Mouse (Mus musculus): ENCODE measurements around the gene Nfic. TPM values are rescaled to one million over a fixed set of nuclear protein-coding genes. Genes with fewer than 3 reads are reported as not detected.

Gene Nfic
- polyA plus RNA-seq, 1 experiment from 2014 or later, result 92.0 TPM

- Histone ChIP-seq H3K4me2 (replicated peaks; ENCODE audit: low read depth, low read length) (peak overlapping the region; percentile 95), H3K9me3 (ENCODE audit: low read length) (no peaks in the 10 kb centered on the region), H3K4me1 (ENCODE audit: insufficient read depth, low read length) (peaks cover 47% of the 10 kb centered on the region), H3K4me3 (ENCODE audit: low read length) (peak overlapping the region; percentile 76), H3K9ac (replicated peaks; ENCODE audit: low read length) (peak overlapping the region; percentile 89), H3K27me3 (ENCODE audit: insufficient read depth, low read length) (no peaks in the 10 kb centered on the region), H3K36me3 (ENCODE audit: insufficient read depth, low read length) (no peaks in the 10 kb centered on the region), H3K27ac (ENCODE audit: low read length) (peak overlapping the region; percentile 13; the same call in 1 of the 2 replicates)
- no peak for ATAC-seq (ENCODE audit: low FRiP score, low TSS enrichment)
- WGBS, result 27% methylated on average over 3 of the region's 3 CpGs
These were observed 28.1 kb downstream of the Nfic start for GRCm38 (mm10) chr10:81427327-81427726.

GRCm38 (mm10) chr10:81426897-81427296, 28.5 kb downstream of the Nfic start:
- no peak for ATAC-seq (ENCODE audit: low FRiP score, low TSS enrichment)
- Histone ChIP-seq H3K27ac (ENCODE audit: low read length) (peak overlapping the region; percentile 63), H3K4me1 (ENCODE audit: insufficient read depth, low read length) (peaks cover 45% of the 10 kb centered on the region), H3K4me3 (ENCODE audit: low read length) (peak overlapping the region; percentile 76), H3K4me2 (replicated peaks; ENCODE audit: low read depth, low read length) (peak overlapping the region; percentile 95), H3K9ac (replicated peaks; ENCODE audit: low read length) (peak overlapping the region; percentile 89), H3K36me3 (ENCODE audit: insufficient read depth, low read length) (no peaks in the 10 kb centered on the region), H3K9me3 (ENCODE audit: low read length) (no peaks in the 10 kb centered on the region), H3K27me3 (ENCODE audit: insufficient read depth, low read length) (no peaks in the 10 kb centered on the region)
- under 1% methylated on average over 29 of the region's 38 CpGs for WGBS

GRCm38 (mm10) chr10:81426081-81426671, 29.3 kb downstream of the Nfic start:
- 0% methylated on average over 14 of the region's 33 CpGs for WGBS
- peak overlapping the region; percentile 95 for H3K4me2 ChIP-seq (replicated peaks; ENCODE audit: low read depth, low read length)

GRCm38 (mm10) chr10:81425236-81425850, 30.1 kb downstream of the Nfic start:
- peaks cover 35% of the 10 kb centered on the region for H3K4me1 ChIP-seq (ENCODE audit: insufficient read depth, low read length)
- H3K27ac ChIP-seq (ENCODE audit: low read length), result peak overlapping the region; percentile 89
- H3K36me3 ChIP-seq (ENCODE audit: insufficient read depth, low read length), result no peaks in the 10 kb centered on the region
- no peaks in the 10 kb centered on the region for H3K9me3 ChIP-seq (ENCODE audit: low read length)
- no peaks in the 10 kb centered on the region for H3K27me3 ChIP-seq (ENCODE audit: insufficient read depth, low read length)
- 42% methylated on average over 10 of the region's 10 CpGs for WGBS
- peak overlapping the region; percentile 89 for H3K9ac ChIP-seq (replicated peaks; ENCODE audit: low read length)
- peak overlapping the region; percentile 76 for H3K4me3 ChIP-seq (ENCODE audit: low read length)
- H3K4me2 ChIP-seq (replicated peaks; ENCODE audit: low read depth, low read length), result peak overlapping the region; percentile 95
- ATAC-seq (ENCODE audit: low FRiP score, low TSS enrichment), result no peak

More at GRCm38 (mm10) chr10:81426081-81426671, 29.3 kb downstream of the Nfic start:
- Histone ChIP-seq H3K4me1 (ENCODE audit: insufficient read depth, low read length) (peaks cover 38% of the 10 kb centered on the region), H3K9ac (replicated peaks; ENCODE audit: low read length) (peak overlapping the region; percentile 89), H3K36me3 (ENCODE audit: insufficient read depth, low read length) (no peaks in the 10 kb centered on the region), H3K27me3 (ENCODE audit: insufficient read depth, low read length) (no peaks in the 10 kb centered on the region), H3K27ac (ENCODE audit: low read length) (peak overlapping the region; percentile 89; the same call in 1 of the 2 replicates), H3K4me3 (ENCODE audit: low read length) (peak overlapping the region; percentile 76), H3K9me3 (ENCODE audit: low read length) (no peaks in the 10 kb centered on the region)
- no peak for ATAC-seq (ENCODE audit: low FRiP score, low TSS enrichment)

GRCm38 (mm10) chr10:81424246-81425051, 31.0 kb downstream of the Nfic start:
- WGBS, result 2% methylated on average over 25 of the region's 25 CpGs
- peak overlapping the region; percentile 89 for H3K9ac ChIP-seq (replicated peaks; ENCODE audit: low read length)
- no peaks in the 10 kb centered on the region for H3K27me3 ChIP-seq (ENCODE audit: insufficient read depth, low read length)
- H3K9me3 ChIP-seq (ENCODE audit: low read length), result no peaks in the 10 kb centered on the region
- H3K36me3 ChIP-seq (ENCODE audit: insufficient read depth, low read length), result peaks cover 8% of the 10 kb centered on the region; the same call in 1 of the 2 replicates
- peaks cover 33% of the 10 kb centered on the region for H3K4me1 ChIP-seq (ENCODE audit: insufficient read depth, low read length)
- peak overlapping the region; percentile 89 for H3K27ac ChIP-seq (ENCODE audit: low read length)
- ATAC-seq (ENCODE audit: low FRiP score, low TSS enrichment), result peak; percentile 27; the same call in 1 of the 2 replicates
- H3K4me2 ChIP-seq (replicated peaks; ENCODE audit: low read depth, low read length), result peak overlapping the region; percentile 95
- H3K4me3 ChIP-seq (ENCODE audit: low read length), result peak overlapping the region; percentile 76

GRCm38 (mm10) chr10:81423476-81424245, 31.8 kb downstream of the Nfic start:
- Histone ChIP-seq H3K4me3 (ENCODE audit: low read length) (peak overlapping the region; percentile 76), H3K36me3 (ENCODE audit: insufficient read depth, low read length) (peaks cover 11% of the 10 kb centered on the region; the same call in 1 of the 2 replicates), H3K9ac (replicated peaks; ENCODE audit: low read length) (peak overlapping the region; percentile 89), H3K27ac (ENCODE audit: low read length) (peak overlapping the region; percentile 89), H3K4me1 (ENCODE audit: insufficient read depth, low read length) (peaks cover 33% of the 10 kb centered on the region), H3K9me3 (ENCODE audit: low read length) (no peaks in the 10 kb centered on the region), H3K4me2 (replicated peaks; ENCODE audit: low read depth, low read length) (peak overlapping the region; percentile 95), H3K27me3 (ENCODE audit: insufficient read depth, low read length) (no peaks in the 10 kb centered on the region)
- WGBS, result 62% methylated on average over 4 of the region's 4 CpGs
- no peak for ATAC-seq (ENCODE audit: low FRiP score, low TSS enrichment)

- no peak for ATAC-seq (ENCODE audit: low FRiP score, low TSS enrichment)
These were observed 32.7 kb downstream of the Nfic start for GRCm38 (mm10) chr10:81422661-81423217.

GRCm38 (mm10) chr10:81422191-81422590, 33.2 kb downstream of the Nfic start:
- H3K4me1 ChIP-seq (ENCODE audit: insufficient read depth, low read length), result peaks cover 45% of the 10 kb centered on the region
- peaks cover 11% of the 10 kb centered on the region; the same call in 1 of the 2 replicates for H3K36me3 ChIP-seq (ENCODE audit: insufficient read depth, low read length)
- 74% methylated on average over 6 of the region's 6 CpGs for WGBS
- no peaks in the 10 kb centered on the region for H3K27me3 ChIP-seq (ENCODE audit: insufficient read depth, low read length)
- ATAC-seq (ENCODE audit: low FRiP score, low TSS enrichment), result no peak
- H3K9me3 ChIP-seq (ENCODE audit: low read length), result no peaks in the 10 kb centered on the region
- no peak overlapping the region for H3K4me3 ChIP-seq (ENCODE audit: low read length)
- H3K27ac ChIP-seq (ENCODE audit: low read length), result no peak overlapping the region
- H3K9ac ChIP-seq (replicated peaks; ENCODE audit: low read length), result no peak overlapping the region
- no peak overlapping the region for H3K4me2 ChIP-seq (replicated peaks; ENCODE audit: low read depth, low read length)

More at GRCm38 (mm10) chr10:81422661-81423217, 32.7 kb downstream of the Nfic start:
- no peaks in the 10 kb centered on the region for H3K27me3 ChIP-seq (ENCODE audit: insufficient read depth, low read length)
- H3K4me2 ChIP-seq (replicated peaks; ENCODE audit: low read depth, low read length), result no peak overlapping the region
- no peak overlapping the region for H3K9ac ChIP-seq (replicated peaks; ENCODE audit: low read length)
- H3K4me3 ChIP-seq (ENCODE audit: low read length), result no peak overlapping the region
- WGBS, result 85% methylated on average over 3 of the region's 3 CpGs
- no peak overlapping the region for H3K27ac ChIP-seq (ENCODE audit: low read length)
- no peaks in the 10 kb centered on the region for H3K9me3 ChIP-seq (ENCODE audit: low read length)
- peaks cover 11% of the 10 kb centered on the region; the same call in 1 of the 2 replicates for H3K36me3 ChIP-seq (ENCODE audit: insufficient read depth, low read length)
- peaks cover 43% of the 10 kb centered on the region for H3K4me1 ChIP-seq (ENCODE audit: insufficient read depth, low read length)

- WGBS, result 72% methylated on average over 5 of the region's 5 CpGs
- Histone ChIP-seq H3K4me1 (ENCODE audit: insufficient read depth, low read length) (peaks cover 48% of the 10 kb centered on the region), H3K27ac (ENCODE audit: low read length) (no peak overlapping the region), H3K9ac (replicated peaks; ENCODE audit: low read length) (no peak overlapping the region), H3K27me3 (ENCODE audit: insufficient read depth, low read length) (no peaks in the 10 kb centered on the region), H3K36me3 (ENCODE audit: insufficient read depth, low read length) (peaks cover 11% of the 10 kb centered on the region; the same call in 1 of the 2 replicates), H3K4me3 (ENCODE audit: low read length) (no peak overlapping the region), H3K4me2 (replicated peaks; ENCODE audit: low read depth, low read length) (no peak overlapping the region), H3K9me3 (ENCODE audit: low read length) (no peaks in the 10 kb centered on the region)
- no peak for ATAC-seq (ENCODE audit: low FRiP score, low TSS enrichment)
These were observed 33.7 kb downstream of the Nfic start for GRCm38 (mm10) chr10:81421797-81422100.
